Mouse (Mus musculus) CH12.LX (cell line): ENCODE measurements around the gene Btbd9.

Experiments used
- CHD2 ChIP-seq: IDR thresholded peaks from 2 replicates; pipeline ENCODE4 v1.6.1; 2011; ENCODE audit warnings: low read length, improper control_type of control experiment
- ZC3H11A ChIP-seq: IDR thresholded peaks from 2 replicates; pipeline ENCODE4 v1.6.1; 2012; ENCODE audit warnings: low read depth, mild to moderate bottlenecking, inconsistent platforms, low read length, improper control_type of control experiment

DNA sequence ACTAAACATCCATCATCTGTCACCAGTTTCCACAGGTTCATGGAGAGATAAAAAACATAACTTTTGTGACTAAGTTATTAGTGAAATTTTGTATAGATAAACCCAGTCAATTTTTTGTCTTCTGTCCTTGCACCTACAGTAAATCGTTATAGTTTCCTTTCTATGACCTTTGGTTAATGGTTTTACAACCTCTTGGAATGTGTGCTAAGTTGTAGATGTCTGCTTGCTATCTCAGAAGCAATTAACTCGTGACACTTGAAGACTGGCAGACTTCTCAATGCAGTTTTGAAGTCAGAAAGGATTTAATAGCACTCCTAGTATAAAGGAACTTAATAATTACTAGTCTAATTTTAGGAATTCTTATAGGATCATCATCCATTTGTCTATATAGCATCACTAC is 44.3 kb upstream of the Btbd9 start:
- TF ChIP-seq ZC3H11A (no peak), CHD2 (no peak)
